Mouse (Mus musculus) liver, embryonic 15.5 days (tissue): ENCODE measurements around the gene Smyd2. TPM values are rescaled to one million over a fixed set of nuclear protein-coding genes. Genes with fewer than 3 reads are reported as not detected.

Experiments used
- ATAC-seq: fragments of 200-750 bp; cut with Nextera tagmentation; 2 replicates; pipeline ENCODE4 v1.8.0; 2017; ENCODE audit warnings: moderate number of reproducible peaks, mild to moderate bottlenecking, moderate library complexity; ENCODE audit not compliant: insufficient read depth
- H3K27ac ChIP-seq: fragments of 300-500 bp; sonication (generic); replicated peaks from 2 replicates; pipeline ENCODE4 v1.5.1; 2015; ENCODE audit warnings: mild to moderate bottlenecking, inconsistent platforms
- H3K27me3 ChIP-seq: fragments of 300-500 bp; sonication (generic); 2 replicates; pipeline ENCODE4 v1.6.1; 2015; ENCODE audit warnings: mild to moderate bottlenecking, inconsistent platforms
- H3K36me3 ChIP-seq: fragments of 300-500 bp; sonication (generic); replicated peaks from 2 replicates; pipeline ENCODE4 v1.6.1; 2015; ENCODE audit warnings: moderate library complexity, mild to moderate bottlenecking, inconsistent platforms
- H3K4me1 ChIP-seq: fragments of 300-500 bp; sonication (generic); replicated peaks from 2 replicates; pipeline ENCODE4 v1.6.1; 2015; ENCODE audit warnings: inconsistent platforms
- H3K4me2 ChIP-seq: fragments of 300-500 bp; sonication (generic); 2 replicates; pipeline ENCODE4 v1.6.1; 2015; ENCODE audit warnings: moderate library complexity, mild to moderate bottlenecking, inconsistent platforms
- H3K4me3 ChIP-seq: fragments of 300-500 bp; sonication (generic); replicated peaks from 2 replicates; pipeline ENCODE4 v1.5.1; 2015; ENCODE audit warnings: mild to moderate bottlenecking, inconsistent platforms
- H3K9ac ChIP-seq: fragments of 300-500 bp; sonication (generic); 2 replicates; pipeline ENCODE4 v1.6.1; 2015; ENCODE audit warnings: moderate library complexity, mild to moderate bottlenecking, inconsistent platforms
- H3K9me3 ChIP-seq: fragments of 300-500 bp; sonication (generic); replicated peaks from 2 replicates; pipeline ENCODE4 v1.6.1; 2016; ENCODE audit warnings: inconsistent platforms
- WGBS: fragments of 180-500 bp; shearing (Covaris S2); methylation state at CpG from one replicate; pipeline ENCODE4 v1.1.7; 2015; ENCODE audit warnings: mixed read lengths; ENCODE audit not compliant: insufficient replicate concordance; 5-methylcytosine and 5-hydroxymethylcytosine counted together
- polyA plus RNA-seq: library from polyadenylated mRNA; unstranded; fragments of >200 nt; fragmentation: Nextera tagmentation; extraction: Ambion mirVana; gene quantifications from 2 replicates; pipeline ENCODE4 v1.2.1, GENCODE M21; 2015

The Smyd2 gene
- polyA plus RNA-seq, 1 experiment from 2014 or later, result 27.2 TPM

DNA sequence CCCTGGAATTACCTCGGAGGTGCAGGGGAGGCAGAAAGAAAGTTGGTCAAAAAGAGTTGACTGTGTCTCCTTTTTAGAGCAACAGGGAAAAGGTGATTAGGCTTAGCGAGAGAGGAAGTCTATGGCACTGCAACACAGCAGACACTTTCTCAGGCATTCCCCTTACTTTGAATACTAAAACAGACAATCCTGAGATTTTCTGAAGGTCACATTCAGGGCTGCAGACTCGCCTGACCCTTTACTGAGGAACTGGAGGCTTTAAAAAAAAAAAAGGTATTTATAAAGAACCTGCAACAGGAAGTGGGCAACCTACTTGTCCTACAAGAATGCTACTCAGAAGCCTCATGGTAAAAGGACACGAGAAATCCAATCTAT lies 5.0 kb downstream of the Smyd2 start:
- Histone ChIP-seq H3K9me3 (no peaks in the 10 kb centered on the region), H3K27ac (no peak overlapping the region), H3K4me1 (peaks cover 14% of the 10 kb centered on the region), H3K27me3 (no peaks in the 10 kb centered on the region), H3K4me2 (no peak overlapping the region), H3K4me3 (no peak overlapping the region), H3K36me3 (0 out of 2 replicates have a peak, but pooled peaks cover 3% of the 10 kb centered on the region), H3K9ac (no peak overlapping the region)
- WGBS, result 37% methylated on average over 4 of the region's 4 CpGs
- ATAC-seq, result no peak

DNA sequence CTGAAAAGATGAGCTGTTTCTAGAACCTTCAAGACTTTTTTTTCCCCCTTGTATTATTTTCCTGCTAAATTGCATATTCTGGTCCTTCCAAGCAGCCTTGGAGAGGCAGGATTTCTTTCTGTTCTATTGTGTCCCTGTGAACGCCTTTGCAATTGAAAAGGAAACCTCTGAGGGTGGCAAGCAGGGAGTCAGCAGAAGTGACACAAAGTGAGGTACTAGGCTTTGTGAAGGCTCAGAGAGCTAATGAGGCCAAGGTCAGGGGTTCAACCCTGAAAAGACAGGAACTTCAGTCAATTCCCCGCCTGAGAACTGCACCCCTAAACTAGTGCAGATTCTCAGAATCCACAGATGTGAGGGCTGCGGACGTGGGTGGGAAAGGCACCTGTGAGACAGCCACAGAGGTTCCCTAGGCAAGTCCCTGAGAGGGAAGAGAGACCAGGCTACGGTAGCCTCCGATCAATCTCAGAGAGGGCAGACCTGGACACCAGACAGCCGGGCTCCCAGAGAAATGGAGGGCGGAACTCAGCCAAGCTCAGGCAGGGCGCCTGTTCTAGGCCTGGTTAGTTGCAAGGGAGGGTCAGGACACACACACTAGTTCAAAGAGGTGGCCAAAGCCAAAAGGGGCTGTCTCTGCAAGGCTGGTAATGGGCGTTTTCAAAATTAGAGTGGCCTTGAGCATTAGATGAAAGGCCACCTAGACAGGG lies 5.6 kb downstream of the Smyd2 start:
- WGBS, result 72% methylated on average over 10 of the region's 10 CpGs
- ATAC-seq, result no peak
- Histone ChIP-seq H3K4me3 (no peak overlapping the region), H3K27me3 (no peaks in the 10 kb centered on the region), H3K4me1 (peaks cover 8% of the 10 kb centered on the region), H3K4me2 (no peak overlapping the region), H3K27ac (no peak overlapping the region), H3K9ac (no peak overlapping the region), H3K36me3 (0 out of 2 replicates have a peak, but pooled peaks cover 3% of the 10 kb centered on the region), H3K9me3 (no peaks in the 10 kb centered on the region)

DNA sequence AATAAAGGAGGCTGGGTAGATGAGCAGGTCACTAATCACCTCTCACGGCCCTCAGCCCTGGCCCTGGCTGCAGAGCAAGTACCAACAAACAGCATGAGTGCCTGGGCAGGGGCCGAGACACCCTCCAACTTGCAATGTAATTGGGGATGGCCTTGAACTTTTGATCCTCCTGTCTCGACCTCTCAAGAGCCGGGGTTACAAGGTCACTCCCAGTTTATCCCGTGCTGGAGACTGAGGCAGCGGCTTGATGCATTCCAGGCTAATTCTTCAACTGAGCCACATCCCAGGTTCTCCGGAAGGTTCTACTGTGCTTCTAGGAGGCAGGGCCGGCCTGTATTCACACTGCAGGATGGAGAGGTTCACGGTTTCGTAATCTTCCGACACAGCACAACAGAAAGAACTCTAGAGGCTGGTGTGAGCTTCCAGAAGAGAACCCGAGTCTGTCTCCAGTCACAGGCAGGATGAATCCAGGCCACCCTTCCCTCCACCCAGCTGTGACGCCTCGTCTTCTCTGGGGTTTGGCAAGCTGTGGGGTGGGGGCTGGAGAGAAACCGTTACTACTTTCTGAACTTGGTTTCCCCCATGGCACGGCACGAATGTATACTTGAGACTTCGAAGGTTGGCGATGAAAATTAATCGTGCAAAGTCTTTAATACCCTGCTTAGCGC lies 8.9 kb downstream of the Smyd2 start:
- H3K27ac ChIP-seq, result no peak overlapping the region
- no peak overlapping the region for H3K4me2 ChIP-seq
- H3K4me3 ChIP-seq, result no peak overlapping the region
- no peak for ATAC-seq
- no peaks in the 10 kb centered on the region for H3K27me3 ChIP-seq
- WGBS, result 80% methylated on average over 21 of the region's 21 CpGs
- peaks cover 3% of the 10 kb centered on the region; the same call in 1 of the 2 replicates for H3K36me3 ChIP-seq
- H3K9ac ChIP-seq, result no peak overlapping the region
- H3K4me1 ChIP-seq, result peaks cover 12% of the 10 kb centered on the region; the same call in 1 of the 2 replicates
- H3K9me3 ChIP-seq, result no peaks in the 10 kb centered on the region

DNA sequence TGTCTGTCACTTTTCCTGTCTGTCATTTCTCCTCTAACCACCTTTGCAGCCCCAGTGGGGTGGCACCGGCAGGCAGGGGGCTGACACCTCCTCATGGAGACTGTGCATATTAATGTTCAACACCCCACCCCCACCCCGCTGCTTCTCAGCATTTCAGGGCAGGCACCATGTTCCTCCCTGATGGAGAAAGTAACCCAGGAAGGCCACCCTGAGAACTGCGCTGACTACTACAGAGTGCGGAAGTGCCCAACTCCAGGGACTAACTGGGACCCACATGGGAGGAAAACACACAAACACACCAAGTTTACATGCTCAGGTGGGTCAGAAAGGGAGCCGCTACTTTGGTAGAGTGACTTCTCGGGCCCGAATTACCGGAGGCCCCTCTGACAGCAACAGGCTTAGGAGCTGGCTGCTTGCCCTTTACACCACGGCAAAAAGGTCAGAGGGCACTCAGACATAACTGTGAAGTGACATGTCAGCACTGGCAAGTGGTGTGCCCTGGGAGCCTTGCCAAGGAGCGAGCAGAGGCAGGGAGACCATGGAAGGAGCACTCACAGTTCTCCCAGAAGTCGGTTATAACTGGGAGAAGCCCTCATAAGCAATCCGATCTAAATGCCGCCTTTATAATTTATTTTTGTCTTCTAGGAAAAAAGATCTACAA lies 11.3 kb downstream of the Smyd2 start:
- H3K9me3 ChIP-seq, result no peaks in the 10 kb centered on the region
- H3K9ac ChIP-seq, result no peak overlapping the region
- ATAC-seq, result no peak
- no peak overlapping the region for H3K4me2 ChIP-seq
- peaks cover 12% of the 10 kb centered on the region; the same call in 1 of the 2 replicates for H3K4me1 ChIP-seq
- H3K27me3 ChIP-seq, result no peaks in the 10 kb centered on the region
- H3K36me3 ChIP-seq, result peaks cover 3% of the 10 kb centered on the region; the same call in 1 of the 2 replicates
- 73% methylated on average over 13 of the region's 13 CpGs for WGBS
- no peak overlapping the region for H3K4me3 ChIP-seq
- H3K27ac ChIP-seq, result no peak overlapping the region

DNA sequence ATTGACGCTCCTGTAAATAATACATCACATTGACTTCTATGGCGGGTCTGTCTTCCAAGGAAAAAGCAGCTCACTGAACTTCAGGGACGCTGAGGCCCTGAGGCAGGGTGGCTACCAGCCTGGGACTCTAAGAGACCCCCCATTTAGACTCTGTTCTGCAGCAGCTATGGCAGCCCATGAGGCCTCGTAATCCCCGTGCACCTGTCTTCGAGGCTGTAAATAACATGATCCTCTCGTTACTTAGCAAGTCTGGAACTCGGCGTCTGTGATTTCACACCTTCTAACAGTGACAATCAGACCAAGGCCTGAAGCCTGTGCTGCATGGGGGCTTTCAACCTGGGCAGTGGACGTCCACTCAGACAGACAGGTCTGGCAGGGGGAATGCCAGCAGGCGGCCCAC lies 19.0 kb downstream of the Smyd2 start:
- Histone ChIP-seq H3K4me3 (no peak overlapping the region), H3K4me1 (no peaks in the 10 kb centered on the region), H3K27me3 (no peaks in the 10 kb centered on the region), H3K27ac (no peak overlapping the region), H3K36me3 (0 out of 2 replicates have a peak, but pooled peaks cover 4% of the 10 kb centered on the region), H3K4me2 (no peak overlapping the region), H3K9me3 (no peaks in the 10 kb centered on the region), H3K9ac (no peak overlapping the region)
- WGBS, result 79% methylated on average over 11 of the region's 11 CpGs
- no peak for ATAC-seq

DNA sequence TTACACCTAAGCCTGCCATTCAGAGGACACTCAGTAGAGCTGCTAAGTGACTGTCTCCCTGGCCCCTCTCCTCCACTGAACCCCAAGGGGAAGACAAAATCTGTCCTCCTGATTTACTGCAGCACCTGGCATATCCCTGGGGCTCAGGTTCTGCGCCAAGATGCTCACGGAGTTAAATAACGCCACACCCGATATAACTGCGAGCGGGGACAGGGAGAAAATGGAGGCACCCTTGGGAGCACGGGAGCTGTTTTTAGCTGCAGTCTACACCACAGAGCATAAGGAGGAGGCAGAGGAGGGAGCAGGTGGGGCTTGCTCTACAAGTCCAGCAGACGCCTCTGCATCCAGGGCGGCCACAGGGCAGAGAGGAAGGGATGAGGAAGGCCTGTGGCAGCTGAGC lies 19.8 kb downstream of the Smyd2 start:
- H3K9ac ChIP-seq, result no peak overlapping the region
- H3K36me3 ChIP-seq, result 0 out of 2 replicates have a peak, but pooled peaks cover 4% of the 10 kb centered on the region
- H3K27ac ChIP-seq, result no peak overlapping the region
- H3K4me3 ChIP-seq, result no peak overlapping the region
- ATAC-seq, result no peak
- no peaks in the 10 kb centered on the region for H3K9me3 ChIP-seq
- no peak overlapping the region for H3K4me2 ChIP-seq
- no peaks in the 10 kb centered on the region for H3K4me1 ChIP-seq
- no peaks in the 10 kb centered on the region for H3K27me3 ChIP-seq
- WGBS, result 77% methylated on average over 9 of the region's 9 CpGs

DNA sequence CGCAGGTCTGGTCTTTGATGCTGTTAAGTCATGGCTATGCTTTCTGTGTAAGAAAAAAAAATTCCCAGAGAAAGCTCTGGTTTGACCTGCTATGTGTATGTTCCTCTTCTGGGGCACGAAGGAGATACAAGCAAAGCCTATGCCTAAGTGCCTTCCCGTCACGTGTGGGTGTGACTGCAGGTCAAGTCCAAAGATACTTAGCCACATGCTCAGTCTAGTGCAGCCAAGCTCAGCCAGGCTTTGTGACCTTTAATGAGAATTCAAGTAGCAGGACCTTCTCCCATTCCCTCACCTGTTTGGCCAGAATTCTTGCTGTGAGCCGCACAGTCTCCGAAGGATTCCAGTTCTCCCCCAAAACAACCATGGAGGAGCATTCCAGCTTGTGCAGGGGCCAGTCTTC lies 22.6 kb downstream of the Smyd2 start:
- no peak overlapping the region for H3K27ac ChIP-seq
- no peak overlapping the region for H3K4me3 ChIP-seq
- no peak overlapping the region for H3K4me2 ChIP-seq
- no peaks in the 10 kb centered on the region for H3K9me3 ChIP-seq
- peaks cover 24% of the 10 kb centered on the region; the same call in 1 of the 2 replicates for H3K36me3 ChIP-seq
- WGBS, result 83% methylated on average over 6 of the region's 6 CpGs
- ATAC-seq, result no peak
- no peaks in the 10 kb centered on the region for H3K27me3 ChIP-seq
- no peak overlapping the region for H3K9ac ChIP-seq
- H3K4me1 ChIP-seq, result no peaks in the 10 kb centered on the region

DNA sequence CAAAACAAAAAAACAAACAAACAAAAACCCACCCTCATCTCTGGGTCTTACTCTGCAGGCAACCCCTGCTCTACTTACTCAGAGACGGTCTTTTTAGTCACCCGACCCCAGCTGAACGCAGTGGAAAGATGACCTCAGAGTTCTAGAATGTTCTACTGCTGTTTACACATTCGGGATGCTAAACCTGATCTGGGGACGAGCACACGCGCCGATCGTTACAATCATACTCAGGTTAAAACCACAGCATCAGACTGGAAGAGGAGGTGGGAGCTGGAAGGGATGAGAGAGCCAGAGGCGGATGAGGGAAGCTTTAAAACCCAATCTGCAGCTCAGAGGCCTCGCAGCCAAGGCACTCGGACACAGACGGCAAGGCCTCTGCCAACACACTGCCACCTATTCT lies 23.5 kb downstream of the Smyd2 start:
- Histone ChIP-seq H3K9ac (no peak overlapping the region), H3K27ac (no peak overlapping the region), H3K4me1 (no peaks in the 10 kb centered on the region), H3K9me3 (no peaks in the 10 kb centered on the region), H3K36me3 (peaks cover 24% of the 10 kb centered on the region; the same call in 1 of the 2 replicates), H3K27me3 (no peaks in the 10 kb centered on the region), H3K4me3 (no peak overlapping the region), H3K4me2 (no peak overlapping the region)
- 80% methylated on average over 13 of the region's 13 CpGs for WGBS
- no peak for ATAC-seq

DNA sequence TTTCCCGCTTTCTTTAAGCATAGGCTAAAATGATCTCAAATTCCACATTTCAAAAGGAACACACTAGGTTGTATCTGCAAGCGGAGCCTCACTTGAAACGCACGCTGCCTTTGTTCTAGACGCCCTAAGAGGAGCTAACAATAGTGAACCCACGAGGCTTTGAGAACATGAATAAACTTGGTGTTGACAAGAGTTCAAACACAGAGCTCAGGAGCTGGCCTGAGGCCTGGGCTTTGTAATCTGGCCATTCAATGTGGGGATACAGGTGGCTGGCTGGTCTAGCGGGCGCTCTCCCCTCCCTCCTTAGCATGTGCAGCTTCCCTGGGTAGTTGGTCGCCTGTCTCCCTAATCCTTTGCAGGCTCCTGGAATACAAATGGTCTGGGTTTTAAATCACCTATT lies 24.3 kb downstream of the Smyd2 start:
- no peaks in the 10 kb centered on the region for H3K9me3 ChIP-seq

DNA sequence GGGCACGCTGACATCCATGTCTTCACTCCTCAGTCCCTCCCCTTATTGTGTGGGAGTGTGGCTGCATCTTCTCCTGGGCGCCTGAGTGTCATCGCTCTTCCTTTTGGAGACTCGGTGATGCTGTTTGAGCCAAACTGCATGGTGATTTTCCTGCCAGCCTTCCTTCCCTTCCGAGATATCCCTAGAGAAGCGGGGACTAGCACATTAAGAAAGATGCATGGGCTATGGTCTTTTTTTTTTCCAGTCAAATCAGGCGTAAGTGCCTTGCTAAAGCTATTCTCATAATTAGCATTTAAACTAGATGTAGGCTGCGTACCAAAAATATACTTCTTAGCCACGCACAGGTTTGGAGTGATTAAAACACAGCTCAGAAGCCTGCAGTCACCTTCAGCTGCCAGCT lies 28.0 kb downstream of the Smyd2 start:
- 76% methylated on average over 9 of the region's 9 CpGs for WGBS
- no peaks in the 10 kb centered on the region for H3K27me3 ChIP-seq
- H3K9me3 ChIP-seq, result no peaks in the 10 kb centered on the region
- H3K27ac ChIP-seq, result no peak overlapping the region
- H3K9ac ChIP-seq, result no peak overlapping the region
- H3K4me3 ChIP-seq, result no peak overlapping the region
- H3K4me2 ChIP-seq, result no peak overlapping the region
- ATAC-seq, result no peak
- H3K36me3 ChIP-seq, result peaks cover 32% of the 10 kb centered on the region; the same call in 1 of the 2 replicates
- H3K4me1 ChIP-seq, result no peaks in the 10 kb centered on the region

More for the DNA sequence above, 24.3 kb downstream of the Smyd2 start:
- Histone ChIP-seq H3K27ac (no peak overlapping the region), H3K27me3 (no peaks in the 10 kb centered on the region), H3K9ac (no peak overlapping the region), H3K4me1 (no peaks in the 10 kb centered on the region), H3K4me2 (no peak overlapping the region), H3K4me3 (no peak overlapping the region), H3K36me3 (peaks cover 30% of the 10 kb centered on the region; the same call in 1 of the 2 replicates)
- no peak for ATAC-seq
- WGBS, result 78% methylated on average over 9 of the region's 9 CpGs

DNA sequence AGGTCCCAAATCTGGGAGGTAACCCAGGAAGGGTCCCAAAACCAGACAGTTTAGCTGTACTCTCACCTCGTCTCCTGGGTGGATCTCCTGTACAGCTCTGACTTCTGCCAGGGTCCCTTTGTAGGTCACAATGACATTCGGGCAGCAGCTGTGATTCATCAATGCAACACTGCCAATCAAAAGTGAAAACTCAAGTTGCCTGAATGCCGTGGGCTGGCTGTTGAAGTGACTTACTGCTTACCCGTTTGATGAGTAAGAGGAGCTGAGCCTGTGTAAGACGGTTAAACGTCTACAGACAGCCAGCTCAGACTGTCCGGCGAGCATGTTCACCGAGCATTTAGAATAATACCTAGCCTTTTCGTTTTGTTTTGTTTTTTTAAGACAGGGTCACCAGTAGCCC lies 33.4 kb downstream of the Smyd2 start:
- 0 out of 2 replicates have a peak, but pooled peaks cover 8% of the 10 kb centered on the region for H3K36me3 ChIP-seq
- ATAC-seq, result no peak

More for the DNA sequence above, 33.4 kb downstream of the Smyd2 start:
- Histone ChIP-seq H3K27me3 (no peaks in the 10 kb centered on the region), H3K9ac (no peak overlapping the region), H3K4me2 (no peak overlapping the region), H3K4me3 (no peak overlapping the region), H3K4me1 (peaks cover 15% of the 10 kb centered on the region), H3K9me3 (no peaks in the 10 kb centered on the region), H3K27ac (no peak overlapping the region)
- 72% methylated on average over 10 of the region's 10 CpGs for WGBS
